Mouse (Mus musculus): ENCODE measurements at regions not wholly inside any gene's neighbourhood (a gene's known extent, or its start where the extent isn't known, plus 50 kb on each side); places are given as distances from the start of the nearest gene placed in this dataset.

GRCm38 (mm10) chr1:149734241-149734640 lies 226.8 kb downstream of the Pla2g4a start:
- TF ChIP-seq CTCF (IDR thresholded peaks at IDR 0.05; ENCODE audit: low read depth) (no peak), EP300 (IDR thresholded peaks at IDR 0.05; ENCODE audit: low read depth) (no peak)

All from liver, postnatal 0 days (tissue).